8 mouse cellular contexts compared by ENCODE assay signal in the genomic region with DNA sequence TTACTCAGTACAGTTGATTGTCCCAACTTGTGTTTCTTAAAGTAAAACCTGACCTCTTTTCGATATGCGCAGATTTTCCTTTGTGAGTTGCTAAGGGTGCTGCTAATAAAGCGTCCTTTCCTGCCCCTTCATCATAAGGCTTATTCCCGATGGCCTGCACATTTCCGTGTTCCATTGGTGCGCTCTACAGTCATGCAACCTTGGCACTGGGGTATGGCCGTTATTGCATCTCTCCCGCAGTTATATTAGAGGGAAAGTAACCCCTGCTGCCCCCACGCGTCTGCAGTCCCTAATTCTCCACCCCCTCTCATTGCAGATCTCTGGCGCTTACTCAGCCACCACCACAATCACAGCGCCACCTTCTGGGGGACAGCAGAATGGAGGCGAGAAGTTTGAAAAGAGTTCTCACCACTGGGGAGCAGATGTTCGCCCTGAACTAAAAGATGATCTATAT. TPM values are rescaled to one million over a fixed set of nuclear protein-coding genes. Genes with fewer than 3 reads are reported as not detected.
DNase-seq lines count a peak whose midpoint lies in the region; ATAC-seq lines count a peak whose summit lies in the region.

No protein-coding gene starts in this region.

- H3K4me1 ChIP-seq in brown adipose tissue, adult 24 weeks (ENCODE audit: control insufficient read depth, insufficient read depth, insufficient read length, low read length): peaks cover 4% of the 10 kb centered on the region; the same call in 1 of the 2 replicates
- H3K4me1 ChIP-seq in heart, embryonic 14.5 days (ENCODE audit: control insufficient read depth in 2 of 2, insufficient read depth in 2 of 2, low read length in 2 of 2): peaks cover 40 to 65% of the 10 kb centered on the region in 2 experiments
- H3K4me1 ChIP-seq in liver, embryonic 13.5 days (replicated peaks): peaks cover 89% of the 10 kb centered on the region
- H3K4me1 ChIP-seq in stomach, embryonic 14.5 days (ENCODE audit: control insufficient read depth, insufficient read depth, low read length): peaks cover 50% of the 10 kb centered on the region

- H3K27ac ChIP-seq in brown adipose tissue, adult 24 weeks (replicated peaks; ENCODE audit: low read depth, low read length): no peak overlapping the region
- peak overlapping the region; percentile 91 to 92 for H3K27ac ChIP-seq in heart, embryonic 14.5 days (replicated peaks in 1 of 2; ENCODE audit: control insufficient read depth in 1 of 2, insufficient read depth in 1 of 2, low read depth in 2 of 2, low read length in 2 of 2)
- H3K27ac ChIP-seq in liver, embryonic 13.5 days: peak overlapping the region; percentile 94
- H3K27ac ChIP-seq in stomach, embryonic 14.5 days (ENCODE audit: low read length): peak overlapping the region; percentile 98

- under 1% methylated on average over 14 of the region's 14 CpGs for WGBS in heart, embryonic 14.5 days
- WGBS in liver, embryonic 13.5 days (ENCODE audit: insufficient replicate concordance): under 1% methylated on average over 14 of the region's 14 CpGs
- 2% methylated on average over 14 of the region's 14 CpGs for WGBS in stomach, embryonic 14.5 days

- ATAC-seq in erythroid progenitor cell, adult 5-6 weeks (replicated peaks; ENCODE audit: low FRiP score, poor library complexity, severe bottlenecking): peak; percentile 60
- ATAC-seq in heart, embryonic 14.5 days (ENCODE audit: insufficient number of reproducible peaks, insufficient read depth, low FRiP score, low read depth): peak; percentile 48
- peak; percentile 30 for ATAC-seq in liver, embryonic 13.5 days (ENCODE audit: low read depth)
- peak; percentile 50 for ATAC-seq in stomach, embryonic 14.5 days (ENCODE audit: insufficient number of reproducible peaks, insufficient read depth, low FRiP score, low read depth)

- H3K36me3 ChIP-seq in heart, embryonic 14.5 days (ENCODE audit: control insufficient read depth, insufficient read depth, low read length): peaks cover 47% of the 10 kb centered on the region
- peaks cover 45% of the 10 kb centered on the region for H3K36me3 ChIP-seq in liver, embryonic 13.5 days
- peaks cover 34% of the 10 kb centered on the region for H3K36me3 ChIP-seq in stomach, embryonic 14.5 days (ENCODE audit: control insufficient read depth, insufficient read depth, low read length)

- H3K9ac ChIP-seq in heart, embryonic 14.5 days (ENCODE audit: low read length): peak overlapping the region; percentile 85
- H3K9ac ChIP-seq in liver, embryonic 13.5 days: peak overlapping the region; percentile 80
- H3K9ac ChIP-seq in stomach, embryonic 14.5 days (replicated peaks; ENCODE audit: low read depth, low read length): peak overlapping the region; percentile 97

- DNase-seq in CD4-positive, CD25-positive, alpha-beta regulatory T cell, adult 2 months (ENCODE audit: low read depth, low spot score): peak; percentile 94
- DNase-seq in kidney, postnatal 14 days: peak; percentile 88
- peak; percentile 84 for DNase-seq in liver, embryonic 13.5 days
- DNase-seq in natural killer cell, adult 2 months (ENCODE audit: low spot score in 2 of 2): peak; percentile 90 to 91

- no peaks in the 10 kb centered on the region for H3K9me3 ChIP-seq in heart, embryonic 14.5 days (ENCODE audit: control insufficient read depth, low read length)
- H3K9me3 ChIP-seq in liver, embryonic 13.5 days (replicated peaks): no peaks in the 10 kb centered on the region
- no peaks in the 10 kb centered on the region for H3K9me3 ChIP-seq in stomach, embryonic 14.5 days (ENCODE audit: control insufficient read depth, low read depth, low read length)

- H3K4me3 ChIP-seq in brown adipose tissue, adult 24 weeks (ENCODE audit: insufficient read depth, low read depth, low read length): peak overlapping the region; percentile 75
- peak overlapping the region; percentile 91 to 92 for H3K4me3 ChIP-seq in heart, embryonic 14.5 days (ENCODE audit: control insufficient read depth in 1 of 2, insufficient read depth in 1 of 2, low read depth in 1 of 2, low read length in 2 of 2)
- H3K4me3 ChIP-seq in liver, embryonic 13.5 days (replicated peaks): peak overlapping the region; percentile 74
- H3K4me3 ChIP-seq in stomach, embryonic 14.5 days (ENCODE audit: low read depth, low read length): peak overlapping the region; percentile 96

- no peaks in the 10 kb centered on the region for H3K27me3 ChIP-seq in heart, embryonic 14.5 days (ENCODE audit: control insufficient read depth, insufficient read depth, low read length)
- H3K27me3 ChIP-seq in liver, embryonic 13.5 days: no peaks in the 10 kb centered on the region
- no peaks in the 10 kb centered on the region for H3K27me3 ChIP-seq in stomach, embryonic 14.5 days (ENCODE audit: control insufficient read depth, insufficient read depth, low read length)

- peak overlapping the region; percentile 93 for H3K4me2 ChIP-seq in heart, embryonic 14.5 days (ENCODE audit: low read length)
- peak overlapping the region; percentile 83 for H3K4me2 ChIP-seq in liver, embryonic 13.5 days
- peak overlapping the region; percentile 88 for H3K4me2 ChIP-seq in stomach, embryonic 14.5 days (replicated peaks; ENCODE audit: low read depth, low read length)

RNA-seq across cellular contexts. Expression of a gene that starts 1.1 kb away (rescaled TPM):
- polyA plus RNA-seq in brown adipose tissue, adult 24 weeks (2012; ENCODE audit: insufficient read depth, insufficient read length, missing spikeins): 247 and 253 TPM in 2 replicates
- total RNA-seq in erythroid progenitor cell, adult 5-6 weeks (2015; ENCODE audit: low replicate concordance): 13.7 and 18.9 TPM in 2 replicates
- 9.4 and 13.2 TPM in 2 replicates for total RNA-seq in erythroid progenitor cell, adult 5-6 weeks (2017; ENCODE audit: low replicate concordance)
- polyA plus RNA-seq in heart, embryonic 14.5 days (2014; fragmentation: Nextera tagmentation; extraction: Ambion mirVana): 139 and 146 TPM in 2 replicates
- 73.7 and 106 TPM in 2 replicates for polyA plus RNA-seq in liver, embryonic 13.5 days (2015; fragmentation: Nextera tagmentation; extraction: Ambion mirVana)
- 237 and 282 TPM in 2 replicates for polyA plus RNA-seq in stomach, embryonic 14.5 days (2014; fragmentation: Nextera tagmentation; extraction: Ambion mirVana)

RNA-seq across cellular contexts. Expression of a gene that starts 38.3 kb away (rescaled TPM):
- polyA plus RNA-seq in brown adipose tissue, adult 24 weeks (2012; ENCODE audit: insufficient read depth, insufficient read length, missing spikeins): 0.96 and 2.5 TPM in 2 replicates
- total RNA-seq in erythroid progenitor cell, adult 5-6 weeks (2015; ENCODE audit: low replicate concordance): not detected in 2 replicates
- total RNA-seq in erythroid progenitor cell, adult 5-6 weeks (2017; ENCODE audit: low replicate concordance): 2.1 TPM in 1 of 2 replicates, not detected in the other
- 2.1 and 2.9 TPM in 2 replicates for polyA plus RNA-seq in heart, embryonic 14.5 days (2014; fragmentation: Nextera tagmentation; extraction: Ambion mirVana)
- polyA plus RNA-seq in liver, embryonic 13.5 days (2015; fragmentation: Nextera tagmentation; extraction: Ambion mirVana): 0.05 TPM in 1 of 2 replicates, not detected in the other
- polyA plus RNA-seq in stomach, embryonic 14.5 days (2014; fragmentation: Nextera tagmentation; extraction: Ambion mirVana): 0.10 and 0.25 TPM in 2 replicates
